In the genomic region with DNA sequence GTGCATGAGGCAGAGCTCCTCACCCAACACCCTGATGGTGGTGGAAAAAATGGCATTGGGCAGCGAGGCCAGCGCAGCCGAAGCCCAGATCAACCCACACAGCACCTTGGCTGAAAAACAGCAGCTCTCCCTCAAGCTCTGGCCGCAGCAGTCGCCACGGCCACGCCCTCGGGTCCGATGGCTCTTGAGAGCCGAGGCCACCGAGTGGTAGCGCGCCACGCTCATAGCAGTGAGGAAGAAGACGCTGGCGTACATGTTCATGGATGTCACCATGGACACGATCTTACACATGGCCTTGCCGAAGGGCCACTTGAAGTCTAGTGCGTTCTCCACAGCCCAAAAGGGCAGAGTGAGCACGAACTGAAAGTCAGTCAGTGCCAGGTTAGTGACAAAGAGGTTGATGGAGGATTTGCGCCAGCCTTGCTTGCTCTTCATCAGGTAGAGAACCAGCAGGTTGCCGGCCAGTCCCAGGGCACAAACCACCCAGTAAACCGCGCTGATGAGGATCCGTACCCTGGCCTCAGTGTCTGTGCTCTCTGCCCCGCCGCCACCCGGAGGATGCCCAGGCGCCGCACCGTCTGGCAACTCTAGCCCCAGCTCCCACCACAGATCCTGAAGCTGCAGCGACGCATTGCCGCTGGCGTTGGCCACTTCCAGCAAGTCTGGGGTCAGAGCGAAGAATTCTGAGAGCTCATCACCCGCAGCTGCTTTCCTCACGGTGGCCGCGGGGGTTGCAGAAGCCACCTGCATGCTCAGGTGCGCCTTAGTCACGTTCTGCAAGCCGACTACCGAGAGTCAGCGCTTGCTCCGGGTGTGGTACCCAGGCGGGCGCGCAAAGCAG, we compare ENCODE assay signal across 7 mouse cellular contexts. TPM values are rescaled to one million over a fixed set of nuclear protein-coding genes. Genes with fewer than 3 reads are reported as not detected.
DNase-seq lines count a peak whose midpoint lies in the region; ATAC-seq and TF ChIP-seq lines count a peak whose summit lies in the region.

No protein-coding gene starts in this region.

- ATAC-seq in heart, postnatal 0 days (ENCODE audit: insufficient read depth, low read depth) = no peak
- ATAC-seq in liver, embryonic 13.5 days (ENCODE audit: low read depth) = no peak

- H3K4me1 ChIP-seq in embryonic facial prominence, embryonic 10.5 days = peaks cover 27% of the 10 kb centered on the region
- no peaks in the 10 kb centered on the region for H3K4me1 ChIP-seq in heart, postnatal 0 days (ENCODE audit: control insufficient read depth, insufficient read depth)
- H3K4me1 ChIP-seq in liver, embryonic 13.5 days (replicated peaks) = no peaks in the 10 kb centered on the region
- H3K4me1 ChIP-seq in small intestine, adult 2 months (ENCODE audit: control insufficient read depth, insufficient read depth, insufficient read length, low read length) = peaks cover 9% of the 10 kb centered on the region; the same call in 1 of the 2 replicates

- peak; percentile 4 to 10 for DNase-seq in layer of hippocampus, postnatal 25 days (ENCODE audit: extremely low spot score in 1 of 2, low spot score in 1 of 2)
- no peak for DNase-seq in layer of hippocampus, adult 9-10 months (ENCODE audit: low spot score)
- peak; percentile 55 for DNase-seq in embryonic facial prominence, embryonic 10.5 days (ENCODE audit: low spot score)
- DNase-seq in heart, postnatal 0 days (ENCODE audit: low spot score) = no peak
- DNase-seq in liver, embryonic 13.5 days = no peak
- no peak for DNase-seq in adrenal gland, postnatal 36 days

- 2% methylated on average over 49 of the region's 49 CpGs for WGBS in embryonic facial prominence, embryonic 10.5 days
- 3% methylated on average over 49 of the region's 49 CpGs for WGBS in heart, postnatal 0 days
- WGBS in liver, embryonic 13.5 days (ENCODE audit: insufficient replicate concordance) = 4% methylated on average over 49 of the region's 49 CpGs
- WGBS in small intestine, adult 2 months = 2% methylated on average over 49 of the region's 49 CpGs

- H3K9ac ChIP-seq in heart, postnatal 0 days (replicated peaks; ENCODE audit: low read depth, low read length) = no peak overlapping the region
- H3K9ac ChIP-seq in liver, embryonic 13.5 days = no peak overlapping the region

- peak overlapping the region; percentile 52 for H3K4me3 ChIP-seq in embryonic facial prominence, embryonic 10.5 days
- peak overlapping the region; percentile 44 for H3K4me3 ChIP-seq in heart, postnatal 0 days (ENCODE audit: low read depth, low read length)
- H3K4me3 ChIP-seq in liver, embryonic 13.5 days (replicated peaks) = peak overlapping the region; percentile 39
- H3K4me3 ChIP-seq in small intestine, adult 2 months (ENCODE audit: low read depth, low read length) = peak overlapping the region; percentile 41

- peak overlapping the region; percentile 63 for H3K4me2 ChIP-seq in heart, postnatal 0 days (ENCODE audit: low read depth, low read length)
- peak overlapping the region; percentile 56 for H3K4me2 ChIP-seq in liver, embryonic 13.5 days

- H3K27ac ChIP-seq in embryonic facial prominence, embryonic 10.5 days (replicated peaks) = no peak overlapping the region; the same call in 1 of the 2 replicates
- H3K27ac ChIP-seq in heart, postnatal 0 days (ENCODE audit: low read depth) = no peak overlapping the region
- no peak overlapping the region for H3K27ac ChIP-seq in liver, embryonic 13.5 days
- H3K27ac ChIP-seq in small intestine, adult 2 months (ENCODE audit: insufficient read depth, low read depth, low read length) = no peak overlapping the region

- TF ChIP-seq CTCF in heart, postnatal 0 days (IDR thresholded peaks at IDR 0.05; ENCODE audit: low read depth) = no peak
- no peak for TF ChIP-seq CTCF in small intestine, adult 2 months (IDR thresholded peaks at IDR 0.05; ENCODE audit: extremely low read depth, insufficient read length, insufficient replicate concordance, low read depth, low read length)

- TF ChIP-seq POLR2A in small intestine, adult 2 months (IDR thresholded peaks at IDR 0.05; ENCODE audit: low read depth, low read length) = no peak

- TF ChIP-seq EP300 in heart, postnatal 0 days (IDR thresholded peaks at IDR 0.05; ENCODE audit: low read depth) = no peak

- H3K27me3 ChIP-seq in embryonic facial prominence, embryonic 10.5 days (replicated peaks; ENCODE audit: low read depth, poor library complexity, severe bottlenecking) = peaks cover 77% of the 10 kb centered on the region
- peaks cover 50% of the 10 kb centered on the region for H3K27me3 ChIP-seq in heart, postnatal 0 days (ENCODE audit: control insufficient read depth, insufficient read depth, low read length)
- peaks cover 41% of the 10 kb centered on the region for H3K27me3 ChIP-seq in liver, embryonic 13.5 days
- H3K27me3 ChIP-seq in small intestine, adult 2 months (ENCODE audit: control insufficient read depth, insufficient read depth, low read length) = peaks cover 22% of the 10 kb centered on the region

- H3K9me3 ChIP-seq in embryonic facial prominence, embryonic 10.5 days = no peaks in the 10 kb centered on the region
- no peaks in the 10 kb centered on the region for H3K9me3 ChIP-seq in heart, postnatal 0 days (replicated peaks; ENCODE audit: control insufficient read depth, low read length)
- H3K9me3 ChIP-seq in liver, embryonic 13.5 days (replicated peaks) = no peaks in the 10 kb centered on the region

- no peaks in the 10 kb centered on the region for H3K36me3 ChIP-seq in embryonic facial prominence, embryonic 10.5 days (replicated peaks)
- H3K36me3 ChIP-seq in heart, postnatal 0 days (replicated peaks; ENCODE audit: control insufficient read depth, insufficient read depth, low read length) = no peaks in the 10 kb centered on the region
- H3K36me3 ChIP-seq in liver, embryonic 13.5 days = no peaks in the 10 kb centered on the region
- H3K36me3 ChIP-seq in small intestine, adult 2 months (ENCODE audit: control insufficient read depth, insufficient read depth, low read length) = no peaks in the 10 kb centered on the region

RNA-seq across cellular contexts. Expression of a gene that starts 1.0 kb away (rescaled TPM):
- total RNA-seq in layer of hippocampus, postnatal 25 days (2021) = 1 to 10 TPM; 5.0 to 6.0 TPM
- polyA plus RNA-seq in embryonic facial prominence, embryonic 10.5 days (2016; fragmentation: Nextera tagmentation; extraction: Ambion mirVana) = 0.67 and 0.80 TPM in 2 replicates
- 1.8 TPM in 1 of 2 replicates, not detected in the other for total RNA-seq in heart, postnatal 0 days (2014; rRNA removed; ENCODE audit: low replicate concordance)
- 0.05 and 0.07 TPM in 2 replicates for polyA plus RNA-seq in heart, postnatal 0 days (2015; fragmentation: Nextera tagmentation; extraction: Ambion mirVana)
- polyA plus RNA-seq in liver, embryonic 13.5 days (2015; fragmentation: Nextera tagmentation; extraction: Ambion mirVana) = 0.09 TPM in 1 of 2 replicates, not detected in the other
- not detected in 2 replicates for polyA plus RNA-seq in small intestine, adult 2 months (2012; rRNA removed)
- not detected for total RNA-seq in adrenal gland, postnatal 36 days (2021)

RNA-seq across cellular contexts. Expression of a gene that starts 27.8 kb away (rescaled TPM):
- under 1 TPM; 0.85 to 0.86 TPM for total RNA-seq in layer of hippocampus, postnatal 25 days (2021)
- 1.8 TPM in 2 replicates for polyA plus RNA-seq in embryonic facial prominence, embryonic 10.5 days (2016; fragmentation: Nextera tagmentation; extraction: Ambion mirVana)
- total RNA-seq in heart, postnatal 0 days (2014; rRNA removed; ENCODE audit: low replicate concordance) = 5.4 and 6.4 TPM in 2 replicates
- polyA plus RNA-seq in heart, postnatal 0 days (2015; fragmentation: Nextera tagmentation; extraction: Ambion mirVana) = 1.1 and 1.2 TPM in 2 replicates
- 0.20 and 0.34 TPM in 2 replicates for polyA plus RNA-seq in liver, embryonic 13.5 days (2015; fragmentation: Nextera tagmentation; extraction: Ambion mirVana)
- polyA plus RNA-seq in small intestine, adult 2 months (2012; rRNA removed) = 0.13 and 0.28 TPM in 2 replicates
- total RNA-seq in adrenal gland, postnatal 36 days (2021) = 1 to 10 TPM; 5.8 to 9.1 TPM

RNA-seq across cellular contexts. Expression of a gene that starts 36.2 kb away (rescaled TPM):
- not detected for total RNA-seq in layer of hippocampus, postnatal 25 days (2021)
- polyA plus RNA-seq in embryonic facial prominence, embryonic 10.5 days (2016; fragmentation: Nextera tagmentation; extraction: Ambion mirVana) = 0.06 and 0.39 TPM in 2 replicates
- not detected in 2 replicates for total RNA-seq in heart, postnatal 0 days (2014; rRNA removed; ENCODE audit: low replicate concordance)
- polyA plus RNA-seq in heart, postnatal 0 days (2015; fragmentation: Nextera tagmentation; extraction: Ambion mirVana) = 0.12 and 0.18 TPM in 2 replicates
- 0.05 TPM in 1 of 2 replicates, not detected in the other for polyA plus RNA-seq in liver, embryonic 13.5 days (2015; fragmentation: Nextera tagmentation; extraction: Ambion mirVana)
- polyA plus RNA-seq in small intestine, adult 2 months (2012; rRNA removed) = not detected in 2 replicates
- not detected for total RNA-seq in adrenal gland, postnatal 36 days (2021)

RNA-seq across cellular contexts. Expression of a gene that starts 55.2 kb away (rescaled TPM):
- total RNA-seq in layer of hippocampus, postnatal 25 days (2021) = 10 to 100 TPM; 10.5 to 11.6 TPM
- polyA plus RNA-seq in embryonic facial prominence, embryonic 10.5 days (2016; fragmentation: Nextera tagmentation; extraction: Ambion mirVana) = 14.3 and 14.7 TPM in 2 replicates
- total RNA-seq in heart, postnatal 0 days (2014; rRNA removed; ENCODE audit: low replicate concordance) = 11.2 and 25.5 TPM in 2 replicates
- 24.7 and 25.8 TPM in 2 replicates for polyA plus RNA-seq in heart, postnatal 0 days (2015; fragmentation: Nextera tagmentation; extraction: Ambion mirVana)
- polyA plus RNA-seq in liver, embryonic 13.5 days (2015; fragmentation: Nextera tagmentation; extraction: Ambion mirVana) = 14.0 and 16.3 TPM in 2 replicates
- polyA plus RNA-seq in small intestine, adult 2 months (2012; rRNA removed) = 5.2 and 5.3 TPM in 2 replicates
- total RNA-seq in adrenal gland, postnatal 36 days (2021) = 10 to 100 TPM; 14.4 to 20.0 TPM

Comparison
In these comparisons a context has a peak if more than half of its experiments do, and no peak if none do; other contexts are left out.
1. DNase-seq: peak in layer of hippocampus, postnatal 25 days (2 of 2) and embryonic facial prominence, embryonic 10.5 days (single experiment); none in layer of hippocampus, adult 9-10 months (single experiment), heart, postnatal 0 days (single experiment), liver, embryonic 13.5 days (single experiment) and adrenal gland, postnatal 36 days (0 of 2).
2. Peak in every context shown above with its lines, with median percentiles within 50 percentile points of each other: H3K4me3 ChIP-seq.